Comparison of ENCODE assay signal across 9 mouse cellular contexts in genomic region chr2:149973583-149973982, GRCm38 (mm10).
DNase-seq lines count a peak whose midpoint lies in the region; ATAC-seq lines count a peak whose summit lies in the region.
"Had no signal": no experiment of that assay in that cellular context is flagged by ENCODE, and none has a peak within 500 bp of the region (broad histone marks: within the 10 kb centered on the region; RNA-seq: fewer than 3 reads in every experiment).

No protein-coding gene starts in this region.

- no peaks in the 10 kb centered on the region for H3K4me1 ChIP-seq in heart, embryonic 12.5 days (replicated peaks)
- H3K4me1 ChIP-seq: midbrain, embryonic 12.5 days had no signal

- H3K4me2 ChIP-seq in heart, embryonic 12.5 days, result no peak overlapping the region
- H3K4me2 ChIP-seq: midbrain, embryonic 12.5 days had no signal

- no peaks in the 10 kb centered on the region for H3K36me3 ChIP-seq in heart, embryonic 12.5 days
- H3K36me3 ChIP-seq: midbrain, embryonic 12.5 days had no signal

- H3K4me3 ChIP-seq in heart, embryonic 12.5 days, result no peak overlapping the region
- H3K4me3 ChIP-seq: midbrain, embryonic 12.5 days had no signal

- no peaks in the 10 kb centered on the region for H3K9me3 ChIP-seq in heart, embryonic 12.5 days (replicated peaks)
- H3K9me3 ChIP-seq: midbrain, embryonic 12.5 days had no signal

- ATAC-seq in heart, embryonic 12.5 days (ENCODE audit: insufficient number of reproducible peaks, low FRiP score), result no peak

- no peak overlapping the region for H3K27ac ChIP-seq in heart, embryonic 12.5 days (ENCODE audit: poor library complexity, severe bottlenecking)
- H3K27ac ChIP-seq: midbrain, embryonic 12.5 days had no signal

- 70% methylated on average over 6 of the region's 6 CpGs for WGBS in heart, embryonic 12.5 days

- H3K27me3 ChIP-seq in heart, embryonic 12.5 days (replicated peaks), result no peaks in the 10 kb centered on the region
- H3K27me3 ChIP-seq: midbrain, embryonic 12.5 days had no signal

- DNase-seq in heart, postnatal 4 days, result peak; percentile 26
- peak; percentile 2 for DNase-seq in NIH3T3 (ENCODE audit: low read depth)
- peak; percentile 22 for DNase-seq in brain, embryonic 18.5 days (ENCODE audit: low read depth, low spot score)
- peak; percentile 20 for DNase-seq in left cerebral cortex, postnatal 4 days
- DNase-seq in spleen, postnatal 36 days (ENCODE audit: low spot score in 2 of 2), result no peak
- no peak for DNase-seq in cerebellum, adult 11 months
- no peak for DNase-seq in gastrocnemius, postnatal 14 days

- H3K9ac ChIP-seq in heart, embryonic 12.5 days, result no peak overlapping the region
- H3K9ac ChIP-seq: midbrain, embryonic 12.5 days had no signal

- intact Hi-C loops in left cerebral cortex, postnatal 4 days (cut with DNase I), result no loop called here
- intact Hi-C loops in gastrocnemius, postnatal 14 days (cut with DNase I; ENCODE audit: low total_unique reads), result no loop called here

Comparison
In these comparisons a context has a peak if more than half of its experiments do, and no peak if none do; other contexts are left out.
1. DNase-seq: peak in heart, postnatal 4 days (single experiment), NIH3T3 (single experiment), brain, embryonic 18.5 days (single experiment) and left cerebral cortex, postnatal 4 days (single experiment); none in spleen, postnatal 36 days (0 of 2), cerebellum, adult 11 months (single experiment) and gastrocnemius, postnatal 14 days (single experiment).